Mouse (Mus musculus) cerebellum, adult 2 months (tissue): ENCODE data around the gene Dnajb14. TPM values are rescaled to one million over a fixed set of nuclear protein-coding genes. Genes with fewer than 3 reads are reported as not detected.
"Not testable (repeated sequence)": the region's sequence is repeated elsewhere in the genome, so short reads cannot be mapped to it uniquely, and the experiment has no call there.

Experiments
- DNase-seq, 2 experiments: peaks; one replicate each; pipeline ENCODE4 v3.0.0; 2021
- H3K27ac ChIP-seq: fragments of 200-500 bp; 2 replicates; pipeline ENCODE4 v1.5.1; 2012; ENCODE audit warnings: low read length, control low read depth, inconsistent platforms; ENCODE audit not compliant: insufficient read depth
- H3K27me3 ChIP-seq: fragments of 200-500 bp; 2 replicates; pipeline ENCODE4 v1.6.1; 2012; ENCODE audit warnings: inconsistent platforms, mild to moderate bottlenecking, low read length, moderate library complexity; ENCODE audit not compliant: control insufficient read depth, insufficient read depth
- H3K4me1 ChIP-seq: fragments of 200-500 bp; 2 replicates; pipeline ENCODE4 v1.6.1; 2011; ENCODE audit warnings: low read length; ENCODE audit not compliant: control insufficient read depth, insufficient read depth
- H3K4me3 ChIP-seq: fragments of 200-500 bp; replicated peaks from 2 replicates; pipeline ENCODE3; 2011; ENCODE audit warnings: mild to moderate bottlenecking, low read depth, low read length, control low read depth; ENCODE audit not compliant: insufficient read depth
- CTCF ChIP-seq: fragments of 200-500 bp; IDR thresholded peaks from 2 replicates; pipeline ENCODE4 v1.5.1; 2011; ENCODE audit warnings: low read depth, mild to moderate bottlenecking, control low read depth, low read length, moderate library complexity, borderline replicate concordance; ENCODE audit not compliant: insufficient read depth
- POLR2A ChIP-seq: fragments of 200-500 bp; IDR thresholded peaks from 2 replicates; pipeline ENCODE4 v1.6.1; 2011; ENCODE audit warnings: low read length, control low read depth, borderline replicate concordance; ENCODE audit not compliant: insufficient read depth
- WGBS: fragments of 180-500 bp; shearing (Covaris S2); methylation state at CpG from one replicate; pipeline ENCODE4 v1.1.7; 2018; 5-methylcytosine and 5-hydroxymethylcytosine counted together
- polyA plus RNA-seq: library from polyadenylated mRNA; depleted of rRNA; stranded (reverse); fragments of >200 nt; gene quantifications from 2 replicates; pipeline ENCODE4 v1.2.3, GENCODE M21; 2012

Gene Dnajb14
- polyA plus RNA-seq, 1 experiment = 25.6 TPM

DNA sequence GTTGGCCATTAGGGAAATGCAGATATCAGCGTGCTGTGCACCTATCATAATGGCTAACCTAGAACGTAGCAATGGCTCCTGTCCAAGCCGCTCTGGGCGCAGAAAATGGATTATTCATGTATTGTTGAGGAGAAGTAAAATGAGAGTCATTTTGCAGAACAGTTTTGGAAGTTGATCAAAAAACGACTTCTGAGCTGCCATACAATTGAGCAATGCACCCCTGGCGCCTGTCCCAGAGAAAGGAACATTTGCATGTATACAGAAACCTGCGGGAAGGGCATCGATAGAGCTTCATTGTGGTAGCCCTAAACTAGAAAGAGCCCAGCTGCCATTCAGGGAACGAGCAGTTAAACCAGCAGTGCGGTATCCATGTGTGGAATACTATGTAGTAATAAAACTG lies 32.7 kb downstream of the Dnajb14 start:
- H3K27ac ChIP-seq = no peak overlapping the region
- H3K4me3 ChIP-seq = no peak overlapping the region
- TF ChIP-seq CTCF = no peak
- TF ChIP-seq POLR2A = no peak
- no peak for DNase-seq
- H3K27me3 ChIP-seq = no peaks in the 10 kb centered on the region
- H3K4me1 ChIP-seq = no peaks in the 10 kb centered on the region
- 31% methylated on average over 10 of the region's 10 CpGs for WGBS

GRCm38 (mm10) chr3:137913093-137913492 lies 45.6 kb downstream of the Dnajb14 start:
- no peak overlapping the region for H3K27ac ChIP-seq
- DNase-seq = no peak
- TF ChIP-seq CTCF (no peak), POLR2A (no peak)
- H3K4me3 ChIP-seq = no peak overlapping the region
- no peaks in the 10 kb centered on the region for H3K27me3 ChIP-seq
- 61% methylated on average over 2 of the region's 2 CpGs for WGBS
- no peaks in the 10 kb centered on the region for H3K4me1 ChIP-seq

- WGBS = 50% methylated on average over 1 of the region's 1 CpGs
- not testable (repeated sequence) for H3K4me3 ChIP-seq, H3K27ac ChIP-seq, DNase-seq, H3K4me1 ChIP-seq, H3K27me3 ChIP-seq
These were observed 47.1 kb downstream of the Dnajb14 start for GRCm38 (mm10) chr3:137914567-137914966.

DNA sequence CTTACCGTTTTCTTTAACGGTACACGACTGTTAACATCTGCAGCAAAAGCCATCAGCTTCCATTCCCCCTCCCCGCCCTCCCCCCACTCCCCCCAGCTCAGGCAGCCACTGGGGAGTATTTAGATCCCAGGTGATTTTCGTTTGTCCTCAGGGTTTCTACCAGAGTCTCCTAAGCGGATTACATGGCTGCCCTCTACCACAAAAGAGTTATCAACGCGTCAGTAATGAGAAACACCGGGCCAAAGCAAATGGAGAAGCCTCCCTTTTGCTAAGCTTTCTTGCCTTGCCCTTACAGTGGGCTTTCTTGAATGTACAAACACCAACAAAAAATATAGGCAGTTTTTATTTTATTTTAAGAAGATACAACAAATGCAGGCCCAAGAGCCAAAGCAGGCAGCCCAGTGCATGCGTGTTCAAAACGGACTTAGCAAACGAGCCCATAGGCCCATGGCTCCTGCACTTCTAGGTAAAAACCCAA lies 50.3 kb downstream of the Dnajb14 start:
- WGBS = 19% methylated on average over 12 of the region's 12 CpGs
- Histone ChIP-seq H3K27me3 (no peaks in the 10 kb centered on the region), H3K4me1 (peaks cover 6% of the 10 kb centered on the region; the same call in 1 of the 2 replicates)

DNA sequence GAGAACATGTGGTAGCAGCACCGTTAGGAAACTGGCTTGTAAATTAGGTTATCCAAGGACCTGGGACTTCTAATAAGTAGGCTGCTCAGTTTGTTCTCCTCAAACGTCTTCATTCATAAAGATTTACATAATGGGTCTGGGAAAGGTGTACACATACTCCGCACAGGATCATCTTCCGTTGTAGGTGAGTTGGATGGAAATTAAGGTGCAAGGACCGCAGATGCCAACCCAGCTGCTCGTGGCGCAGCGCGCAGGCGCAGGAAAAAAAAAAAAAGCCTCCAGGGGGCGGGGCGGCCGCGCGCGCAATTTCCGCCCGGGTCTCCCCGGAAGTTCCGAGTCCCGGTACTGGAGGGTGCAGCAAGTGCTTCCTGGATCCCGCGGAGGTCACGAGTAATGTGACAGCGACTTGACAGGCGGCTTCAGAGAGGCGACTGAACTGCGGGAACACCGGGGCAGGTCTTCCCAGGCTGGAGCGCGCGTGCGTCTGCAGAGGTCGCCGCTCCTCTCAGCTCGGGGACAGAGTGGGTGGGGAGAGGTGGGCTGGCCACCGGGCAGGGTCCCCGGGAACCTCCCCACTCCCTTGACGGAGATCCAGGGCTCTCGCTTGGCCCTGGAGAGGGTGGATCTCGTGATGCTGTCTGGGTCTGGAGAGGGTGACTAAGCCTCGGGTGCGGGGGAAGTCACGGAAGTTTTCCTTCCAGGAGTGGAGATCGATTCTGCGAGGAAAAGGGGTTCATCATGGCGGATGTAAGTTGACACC lies 50.9 kb downstream of the Dnajb14 start, which contains the start of gene Lamtor3:
Lamtor3 (plus strand) TSS at position 335 of the 760 bp plus-strand sequence.
- H3K27ac ChIP-seq = peak within 1 kb of the TSS; percentile 76
- H3K4me3 ChIP-seq = peak within 1 kb of the TSS; percentile 88
- DNase-seq = peak; percentile 86 to 89
- WGBS = under 1% methylated on average over 47 of the region's 47 CpGs
- no peaks in the 10 kb centered on the region for H3K27me3 ChIP-seq
- peaks cover 6% of the 10 kb centered on the region; the same call in 1 of the 2 replicates for H3K4me1 ChIP-seq
- TF ChIP-seq POLR2A = peak; percentile 85; the same call in 1 of the 2 replicates
- TF ChIP-seq CTCF = no peak

More for the DNA sequence above, 50.3 kb downstream of the Dnajb14 start:
- TF ChIP-seq POLR2A = no peak
- TF ChIP-seq CTCF = no peak
- H3K4me3 ChIP-seq = peak overlapping the region; percentile 88
- DNase-seq = no peak
- H3K27ac ChIP-seq = peak overlapping the region; percentile 76

DNA sequence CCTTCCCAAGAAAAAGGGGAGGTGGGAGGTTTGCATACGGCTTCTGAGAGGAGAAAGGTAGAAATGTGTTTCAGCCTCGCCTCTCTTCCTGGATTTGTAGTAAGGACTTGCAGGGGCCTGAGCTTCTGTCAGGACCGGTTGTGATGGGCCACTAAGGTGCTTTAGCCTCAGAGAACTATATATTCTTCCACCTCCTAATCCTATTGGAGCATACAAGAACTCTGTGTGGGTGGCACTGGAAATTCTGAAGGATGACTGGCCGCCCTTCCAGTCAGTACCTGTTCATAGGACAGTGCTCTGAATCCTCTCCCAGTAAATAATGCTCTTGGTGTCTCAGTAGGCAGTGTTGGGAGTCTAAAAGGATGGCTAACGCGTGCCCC lies 51.4 kb downstream of the Dnajb14 start:
- 14% methylated on average over 6 of the region's 6 CpGs for WGBS
- H3K4me1 ChIP-seq = peaks cover 6% of the 10 kb centered on the region; the same call in 1 of the 2 replicates
- TF ChIP-seq POLR2A = no peak
- no peak for TF ChIP-seq CTCF
- H3K27ac ChIP-seq = peak overlapping the region; percentile 75
- no peaks in the 10 kb centered on the region for H3K27me3 ChIP-seq
- H3K4me3 ChIP-seq = peak overlapping the region; percentile 88
- DNase-seq = peak in 1 of 2 experiments; percentile 25

DNA sequence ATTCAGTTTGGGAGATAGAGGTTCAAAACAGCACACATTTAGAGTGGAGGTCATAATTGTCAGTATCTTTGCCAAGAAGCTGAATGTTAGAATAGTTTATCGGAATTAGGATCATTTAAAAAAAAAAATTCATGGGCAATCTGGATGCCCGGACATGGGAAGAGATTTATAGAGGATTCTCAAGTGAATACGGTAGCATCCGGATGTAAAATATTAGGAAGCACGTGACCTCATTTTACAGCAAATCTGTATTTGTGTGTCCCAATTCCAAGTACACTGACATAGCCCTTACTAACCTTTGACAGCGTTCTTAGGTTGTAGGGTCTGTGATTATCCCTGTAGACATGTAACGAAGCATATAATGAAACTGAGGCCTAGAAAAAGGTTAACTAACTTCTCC lies 51.9 kb downstream of the Dnajb14 start:
- Histone ChIP-seq H3K27ac (no peak overlapping the region), H3K27me3 (no peaks in the 10 kb centered on the region), H3K4me1 (peaks cover 6% of the 10 kb centered on the region; the same call in 1 of the 2 replicates), H3K4me3 (peak overlapping the region; percentile 88)
- WGBS = 82% methylated on average over 7 of the region's 7 CpGs
- DNase-seq = no peak
- TF ChIP-seq CTCF (no peak), POLR2A (no peak)

- 95% methylated on average over 4 of the region's 4 CpGs for WGBS
- Histone ChIP-seq H3K4me3 (no peak overlapping the region), H3K27me3 (no peaks in the 10 kb centered on the region), H3K4me1 (peaks cover 6% of the 10 kb centered on the region; the same call in 1 of the 2 replicates), H3K27ac (no peak overlapping the region)
- no peak for TF ChIP-seq CTCF
- no peak for DNase-seq
These were observed 53.1 kb downstream of the Dnajb14 start for GRCm38 (mm10) chr3:137920594-137920993.
